Mouse (Mus musculus) liver, embryonic 11.5 days (tissue): ENCODE data around the gene Uqcc2. TPM values are rescaled to one million over a fixed set of nuclear protein-coding genes. Genes with fewer than 3 reads are reported as not detected.

ENCODE experiments used
- ATAC-seq: fragments of 200-750 bp; cut with Nextera tagmentation; replicated peaks from 2 replicates; pipeline ENCODE4 v1.8.0; 2017; ENCODE audit warnings: moderate number of reproducible peaks, mild to moderate bottlenecking, moderate TSS enrichment, moderate library complexity; ENCODE audit not compliant: low FRiP score
- DNase-seq: peaks from one replicate; pipeline ENCODE4 v3.0.0-alpha.2; 2017; ENCODE audit warnings: low spot score
- H3K27ac ChIP-seq: fragments of 300-500 bp; sonication (generic); 2 replicates; pipeline ENCODE4 v1.5.1; 2014; ENCODE audit warnings: mild to moderate bottlenecking, low read depth, low read length, control low read depth
- H3K27me3 ChIP-seq: fragments of 300-500 bp; sonication (generic); replicated peaks from 2 replicates; pipeline ENCODE4 v1.6.1; 2014; ENCODE audit warnings: low read length, mixed read lengths; ENCODE audit not compliant: control insufficient read depth, insufficient read depth
- H3K36me3 ChIP-seq: fragments of 300-500 bp; sonication (generic); 2 replicates; pipeline ENCODE4 v1.6.1; 2014; ENCODE audit warnings: mild to moderate bottlenecking, low read length, moderate library complexity, mixed read lengths; ENCODE audit not compliant: control insufficient read depth, insufficient read depth
- H3K4me1 ChIP-seq: fragments of 300-500 bp; sonication (generic); replicated peaks from 2 replicates; pipeline ENCODE4 v1.6.1; 2014; ENCODE audit warnings: low read length, mixed read lengths; ENCODE audit not compliant: control insufficient read depth, insufficient read depth
- H3K4me2 ChIP-seq: fragments of 300-500 bp; sonication (generic); 2 replicates; pipeline ENCODE4 v1.6.1; 2014; ENCODE audit warnings: mild to moderate bottlenecking, control low read depth, moderate library complexity
- H3K4me3 ChIP-seq: fragments of 300-500 bp; sonication (generic); 2 replicates; pipeline ENCODE4 v1.5.1; 2014; ENCODE audit warnings: low read depth, low read length, control low read depth
- H3K9ac ChIP-seq: fragments of 300-500 bp; sonication (generic); 2 replicates; pipeline ENCODE4 v1.6.1; 2014; ENCODE audit warnings: low read depth, low read length, control low read depth
- H3K9me3 ChIP-seq: fragments of 300-500 bp; sonication (generic); 2 replicates; pipeline ENCODE4 v1.6.1; 2016; ENCODE audit warnings: low read length, inconsistent platforms, mixed read lengths; ENCODE audit not compliant: control insufficient read depth
- WGBS: fragments of 180-500 bp; shearing (Covaris S2); extraction: QIAGEN DNeasy Blood & Tissue Kit; methylation state at CpG from one replicate; pipeline ENCODE4 v1.1.7; 2014; 5-methylcytosine and 5-hydroxymethylcytosine counted together
- polyA plus RNA-seq: library from polyadenylated mRNA; unstranded; fragments of >200 nt; fragmentation: Nextera tagmentation; extraction: Ambion mirVana; gene quantifications from 2 replicates; pipeline ENCODE4 v1.2.1, GENCODE M21; 2014

Gene Uqcc2
- polyA plus RNA-seq, 1 experiment from 2014 or later = 413 TPM

DNA sequence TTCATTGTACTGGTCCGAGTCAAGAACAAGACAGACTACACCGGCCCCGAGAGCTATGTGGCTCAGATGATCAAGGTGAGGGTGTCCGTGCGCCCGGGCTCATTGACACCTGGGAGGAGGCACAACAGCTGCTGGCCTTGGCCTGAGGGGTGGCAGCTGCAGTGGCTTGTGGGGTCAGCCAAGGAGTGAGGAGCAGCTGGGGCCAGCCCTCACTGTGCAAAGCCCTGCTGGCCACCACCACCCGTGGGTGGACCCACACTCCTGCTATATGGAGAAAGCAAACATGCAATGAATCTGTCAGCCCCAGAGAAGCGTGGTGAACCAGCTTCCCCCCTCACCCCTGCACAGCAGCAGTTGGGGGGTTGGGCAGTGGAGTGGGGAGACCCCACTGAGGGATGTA lies 13.8 kb downstream of the Uqcc2 start:
- no peaks in the 10 kb centered on the region for H3K9me3 ChIP-seq
- no peak overlapping the region for H3K4me2 ChIP-seq
- H3K36me3 ChIP-seq = peaks cover 28% of the 10 kb centered on the region
- DNase-seq (no peak), ATAC-seq (no peak)
- H3K27ac ChIP-seq = no peak overlapping the region
- peaks cover 6% of the 10 kb centered on the region for H3K4me1 ChIP-seq
- H3K9ac ChIP-seq = no peak overlapping the region
- no peaks in the 10 kb centered on the region; the same call in 1 of the 2 replicates for H3K27me3 ChIP-seq
- H3K4me3 ChIP-seq = no peak overlapping the region
- 66% methylated on average over 8 of the region's 8 CpGs for WGBS

GRCm38 (mm10) chr17:27119540-27119895 lies 14.2 kb downstream of the Uqcc2 start:
- 79% methylated on average over 4 of the region's 4 CpGs for WGBS

GRCm38 (mm10) chr17:27118676-27119539 lies 14.8 kb downstream of the Uqcc2 start:
- Histone ChIP-seq H3K27ac (no peak overlapping the region), H3K36me3 (peaks cover 19% of the 10 kb centered on the region), H3K9ac (no peak overlapping the region), H3K4me3 (no peak overlapping the region), H3K9me3 (no peaks in the 10 kb centered on the region), H3K27me3 (no peaks in the 10 kb centered on the region; the same call in 1 of the 2 replicates), H3K4me2 (no peak overlapping the region), H3K4me1 (peaks cover 4% of the 10 kb centered on the region)
- DNase-seq = no peak
- ATAC-seq = no peak
- 69% methylated on average over 25 of the region's 25 CpGs for WGBS

More at GRCm38 (mm10) chr17:27119540-27119895, 14.2 kb downstream of the Uqcc2 start:
- DNase-seq (no peak), ATAC-seq (no peak)
- Histone ChIP-seq H3K9me3 (no peaks in the 10 kb centered on the region), H3K9ac (no peak overlapping the region), H3K27ac (no peak overlapping the region), H3K27me3 (no peaks in the 10 kb centered on the region; the same call in 1 of the 2 replicates), H3K4me1 (peaks cover 4% of the 10 kb centered on the region), H3K4me2 (no peak overlapping the region), H3K36me3 (peaks cover 25% of the 10 kb centered on the region), H3K4me3 (no peak overlapping the region)

GRCm38 (mm10) chr17:27110072-27110471 lies 23.6 kb downstream of the Uqcc2 start:
- no peaks in the 10 kb centered on the region for H3K27me3 ChIP-seq
- ATAC-seq (no peak), DNase-seq (no peak)
- 84% methylated on average over 7 of the region's 7 CpGs for WGBS
- no peak overlapping the region for H3K4me3 ChIP-seq
- H3K9me3 ChIP-seq = no peaks in the 10 kb centered on the region
- no peak overlapping the region for H3K4me2 ChIP-seq
- no peaks in the 10 kb centered on the region for H3K4me1 ChIP-seq
- H3K27ac ChIP-seq = no peak overlapping the region
- H3K9ac ChIP-seq = no peak overlapping the region
- no peaks in the 10 kb centered on the region for H3K36me3 ChIP-seq

DNA sequence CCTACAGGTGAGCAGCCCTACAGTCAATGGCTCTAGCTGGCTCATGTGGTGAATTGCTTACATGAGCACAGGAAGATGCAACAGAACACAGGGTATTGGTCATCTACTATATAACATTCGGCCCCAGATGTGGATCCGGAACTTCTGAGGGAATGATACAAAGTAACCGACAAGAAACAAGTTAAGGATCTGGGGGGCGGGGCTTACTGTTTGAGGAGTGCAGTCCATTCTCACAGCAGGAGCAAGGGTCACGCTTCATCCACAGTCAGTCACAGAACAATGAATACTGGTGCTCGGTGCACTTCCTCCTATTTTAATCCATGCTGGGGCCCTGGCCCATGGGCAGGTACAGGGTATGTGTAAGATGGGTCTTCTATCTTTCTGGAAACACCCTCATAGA lies 25.8 kb downstream of the Uqcc2 start:
- Histone ChIP-seq H3K4me3 (no peak overlapping the region), H3K36me3 (no peaks in the 10 kb centered on the region), H3K9me3 (no peaks in the 10 kb centered on the region), H3K4me1 (no peaks in the 10 kb centered on the region), H3K27ac (no peak overlapping the region), H3K9ac (no peak overlapping the region), H3K4me2 (no peak overlapping the region), H3K27me3 (no peaks in the 10 kb centered on the region)
- 74% methylated on average over 6 of the region's 6 CpGs for WGBS
- DNase-seq = no peak
- no peak for ATAC-seq

GRCm38 (mm10) chr17:27106745-27107144 lies 27.0 kb downstream of the Uqcc2 start:
- DNase-seq (no peak), ATAC-seq (no peak)
- Histone ChIP-seq H3K27me3 (no peaks in the 10 kb centered on the region), H3K9me3 (no peaks in the 10 kb centered on the region), H3K36me3 (no peaks in the 10 kb centered on the region), H3K4me3 (no peak overlapping the region), H3K27ac (no peak overlapping the region), H3K9ac (no peak overlapping the region), H3K4me1 (no peaks in the 10 kb centered on the region), H3K4me2 (no peak overlapping the region)
- WGBS = 74% methylated on average over 9 of the region's 9 CpGs

- no peak overlapping the region for H3K27ac ChIP-seq
- H3K4me2 ChIP-seq = no peak overlapping the region
- no peaks in the 10 kb centered on the region for H3K4me1 ChIP-seq
- DNase-seq (no peak), ATAC-seq (peak; percentile 29; the same call in 1 of the 2 replicates)
- H3K36me3 ChIP-seq = no peaks in the 10 kb centered on the region
- no peak overlapping the region for H3K9ac ChIP-seq
- H3K27me3 ChIP-seq = no peaks in the 10 kb centered on the region
- H3K9me3 ChIP-seq = no peaks in the 10 kb centered on the region
- no peak overlapping the region for H3K4me3 ChIP-seq
- 65% methylated on average over 16 of the region's 18 CpGs for WGBS
These were observed 27.8 kb downstream of the Uqcc2 start for GRCm38 (mm10) chr17:27105698-27106470.

GRCm38 (mm10) chr17:27101675-27102074 lies 32.0 kb downstream of the Uqcc2 start:
- no peak overlapping the region for H3K4me3 ChIP-seq
- no peaks in the 10 kb centered on the region for H3K4me1 ChIP-seq
- H3K9me3 ChIP-seq = no peaks in the 10 kb centered on the region
- no peaks in the 10 kb centered on the region for H3K27me3 ChIP-seq
- DNase-seq (no peak), ATAC-seq (no peak)
- H3K4me2 ChIP-seq = no peak overlapping the region
- 87% methylated on average over 5 of the region's 5 CpGs for WGBS
- no peak overlapping the region for H3K27ac ChIP-seq
- H3K36me3 ChIP-seq = no peaks in the 10 kb centered on the region
- H3K9ac ChIP-seq = no peak overlapping the region
